Mouse (Mus musculus) neural tube, postnatal 0 days (tissue): ENCODE measurements around the gene Gm49393. TPM values are rescaled to one million over a fixed set of nuclear protein-coding genes. Genes with fewer than 3 reads are reported as not detected.

ENCODE experiments used
- polyA plus RNA-seq: library from polyadenylated mRNA; unstranded; fragments of >200 nt; fragmentation: Nextera tagmentation; extraction: Ambion mirVana; gene quantifications from 2 replicates; pipeline ENCODE4 v1.2.1, GENCODE M21; 2015

The Gm49393 gene
- not detected in 2 replicates for polyA plus RNA-seq

DNA sequence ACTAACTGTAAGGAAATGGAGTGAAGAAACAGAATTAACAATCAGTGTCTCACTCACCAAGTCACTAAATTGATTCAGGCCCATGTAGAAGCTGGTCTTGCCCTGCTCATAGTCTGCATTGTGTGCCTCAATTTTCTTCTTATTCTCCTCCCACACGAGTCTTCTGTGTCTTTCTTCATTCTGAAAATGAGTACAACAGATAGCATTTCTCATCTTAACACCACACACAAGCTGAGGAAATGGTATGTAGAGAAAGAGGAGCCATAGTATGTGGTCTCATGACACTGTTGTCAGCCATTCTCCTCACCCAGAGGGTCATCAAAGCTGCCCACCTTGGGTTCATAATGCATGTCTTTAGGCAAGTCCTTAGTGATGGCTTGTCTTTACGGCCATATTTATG lies at the start of gene Gm49393:
Gene Gm49393, minus strand, starts transcription at position 101 of the 400 bp plus-strand sequence.

DNA sequence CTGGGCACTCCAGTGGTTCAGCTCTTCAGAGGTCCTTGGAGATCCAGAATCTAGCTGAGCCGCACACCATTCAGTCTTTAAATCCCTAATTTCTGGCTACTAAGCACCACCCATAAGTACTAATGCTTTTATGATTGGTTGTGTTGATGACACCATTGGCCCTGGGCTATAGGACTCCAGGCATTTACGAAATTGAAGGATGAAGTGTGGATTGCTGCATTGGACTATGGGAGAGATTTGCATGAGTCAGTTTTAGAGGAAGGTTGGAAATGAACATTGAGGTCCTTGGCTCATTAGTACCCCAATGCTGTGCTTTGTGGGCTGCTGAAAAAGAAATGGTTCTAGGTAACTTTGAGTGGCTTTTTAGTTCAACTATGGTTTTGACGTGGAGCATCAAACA lies 6.5 kb upstream of the Gm49393 start, which contains the start of gene Tpbpa:
Gene Tpbpa, minus strand, starts transcription at position 101 of the 400 bp plus-strand sequence.

DNA sequence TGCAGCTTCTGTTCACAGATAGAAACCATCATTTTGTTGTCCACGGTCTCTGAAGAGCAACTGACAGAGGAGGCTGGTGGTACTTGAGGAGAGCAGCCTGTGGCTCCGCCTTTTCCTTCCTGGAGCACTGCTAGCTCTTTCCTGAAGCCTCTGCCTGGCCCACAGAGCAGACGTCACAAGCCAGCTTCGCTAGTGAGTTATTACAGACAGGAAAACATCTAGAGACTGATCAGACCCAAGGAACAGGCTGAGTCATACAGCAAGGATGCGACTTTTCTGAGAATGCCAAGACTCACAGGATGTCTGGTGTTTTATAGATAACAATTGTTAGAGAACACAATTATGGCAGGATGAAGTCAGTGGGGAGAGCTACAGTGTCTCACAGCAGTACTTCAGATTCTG lies 1.1 kb upstream of the Gm49393 start, which contains the start of the genes Gm49391 and Ctla2a:
Gene Gm49391, minus strand, starts transcription at position 72 of the 402 bp plus-strand sequence.
Gene Ctla2a, minus strand, starts transcription at position 126 of the 402 bp plus-strand sequence.

DNA sequence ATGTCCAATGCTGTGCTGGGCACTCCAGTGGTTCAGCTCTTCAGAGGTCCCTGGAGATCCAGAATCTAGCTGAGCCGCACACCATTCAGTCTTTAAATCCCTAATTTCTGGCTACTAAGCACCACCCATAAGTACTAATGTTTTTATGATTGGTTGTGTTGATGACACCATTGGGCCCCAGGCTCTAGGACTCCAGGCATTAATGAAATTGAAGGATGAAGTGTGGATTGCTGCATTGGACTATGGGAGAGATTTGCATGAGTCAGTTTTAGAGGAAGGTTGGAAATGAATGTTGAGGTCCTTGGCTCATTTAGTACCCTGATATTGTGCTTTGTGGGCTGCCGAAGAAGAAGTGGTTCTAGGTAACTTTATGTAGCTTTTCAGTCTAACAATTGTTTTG lies 30.6 kb downstream of the Gm49393 start, which contains the start of gene Tpbpb:
Gene Tpbpb, minus strand, starts transcription at position 101 of the 400 bp plus-strand sequence.

DNA sequence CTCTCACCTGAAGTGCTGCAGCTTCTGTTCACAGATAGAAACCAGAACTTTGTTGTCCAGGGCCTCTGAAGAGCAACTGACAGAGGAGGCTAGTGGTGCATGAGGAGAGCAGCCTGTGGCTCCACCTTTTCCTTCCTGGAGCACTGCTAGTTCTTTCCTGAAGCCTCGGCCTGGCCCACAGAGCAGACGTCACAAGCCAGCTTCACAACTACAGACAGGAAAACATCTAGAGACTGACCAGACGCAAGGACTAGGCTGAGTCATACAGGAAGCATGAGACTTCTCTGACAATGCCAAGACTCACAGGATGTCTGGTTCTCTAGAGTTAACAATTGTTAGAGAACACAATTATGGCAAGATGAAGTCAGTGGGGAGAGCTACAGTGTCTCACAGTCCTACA lies 38.1 kb downstream of the Gm49393 start, which contains the start of gene Ctla2b:
Gene Ctla2b, minus strand, starts transcription at position 120 of the 400 bp plus-strand sequence.

DNA sequence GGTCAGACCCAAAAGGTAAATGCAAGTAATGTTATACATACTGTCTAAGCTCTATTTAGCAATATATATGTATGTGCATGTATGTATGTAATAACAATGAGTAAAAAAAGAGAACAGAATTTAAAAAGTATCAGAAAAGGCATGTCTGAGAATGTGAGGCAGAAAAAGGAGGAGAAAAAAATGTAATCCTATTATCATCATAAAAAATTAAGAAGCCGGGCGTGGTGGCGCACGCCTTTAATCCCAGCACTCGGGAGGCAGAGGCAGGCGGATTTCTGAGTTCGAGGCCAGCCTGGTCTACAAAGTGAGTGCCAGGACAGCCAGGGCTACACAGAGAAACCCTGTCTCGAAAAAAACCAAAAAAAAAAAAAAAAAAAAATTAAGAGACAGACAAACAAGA lies 38.6 kb downstream of the Gm49393 start, which contains the start of gene Gm49392:
Gene Gm49392, minus strand, starts transcription at position 101 of the 400 bp plus-strand sequence.

DNA sequence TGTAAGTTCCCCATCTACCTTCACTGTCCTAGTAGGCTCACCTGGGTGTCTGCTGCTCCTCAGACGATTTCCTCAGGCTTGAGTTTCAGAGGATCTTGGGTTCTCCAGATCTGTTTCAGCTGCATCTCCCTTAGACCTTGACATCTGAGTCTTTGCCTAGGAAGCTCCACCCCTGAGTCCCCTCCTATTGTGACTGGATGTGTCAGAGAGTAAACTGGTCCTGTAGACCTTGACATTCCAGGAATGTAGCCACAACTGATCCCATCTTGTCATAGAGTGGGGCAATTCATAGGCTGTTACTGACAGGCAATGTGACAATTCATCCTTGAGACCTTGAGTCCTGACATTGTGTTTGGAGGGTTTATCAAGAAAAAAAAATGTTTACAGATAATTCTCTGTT lies 71.1 kb downstream of the Gm49393 start, which contains the start of gene 4930486L24Rik:
Gene 4930486L24Rik, minus strand, starts transcription at position 195 of the 400 bp plus-strand sequence.

Other genes with a start within 250 kb of the Gm49393 start
- not detected in 2 replicates for gene BC051665, start 149.2 kb downstream of the Gm49393 start, polyA plus RNA-seq
- not detected in 2 replicates for gene Ctsll3, start 132.7 kb downstream of the Gm49393 start, polyA plus RNA-seq
- gene 4930486L24Rik, start 71.1 kb downstream of the Gm49393 start, polyA plus RNA-seq: not detected in 2 replicates
- gene Gm49392, start 38.7 kb downstream of the Gm49393 start, polyA plus RNA-seq: 0.28 and 0.37 TPM in 2 replicates
- 2.3 and 3.4 TPM in 2 replicates for gene Ctla2b, start 38.1 kb downstream of the Gm49393 start, polyA plus RNA-seq
- gene Tpbpb, start 30.7 kb downstream of the Gm49393 start, polyA plus RNA-seq: not detected in 2 replicates
- gene Gm49391, start 981 bp upstream of the Gm49393 start, polyA plus RNA-seq: 1.1 and 2.2 TPM in 2 replicates
- gene Ctla2a, start 1.0 kb upstream of the Gm49393 start, polyA plus RNA-seq: 34.1 and 37.4 TPM in 2 replicates
- not detected in 2 replicates for gene Tpbpa, start 6.4 kb upstream of the Gm49393 start, polyA plus RNA-seq
- gene Ctsj, start 70.4 kb upstream of the Gm49393 start, polyA plus RNA-seq: not detected in 2 replicates
- gene Ctsq, start 105.0 kb upstream of the Gm49393 start, polyA plus RNA-seq: not detected in 2 replicates
- not detected in 2 replicates for gene Ctsr, start 228.7 kb upstream of the Gm49393 start, polyA plus RNA-seq